Mouse (Mus musculus): Measurements from ENCODE around the gene Wdr66. TPM values are rescaled to one million over a fixed set of nuclear protein-coding genes. Genes with fewer than 3 reads are reported as not detected.
A peak's percentile ranks its signal among the peaks of the same experiment; 100 is the strongest.
"Not testable (repeated sequence)": the region's sequence is repeated elsewhere in the genome, so short reads cannot be mapped to it uniquely, and the experiment has no call there.

Wdr66 gene
- 1 to 10 TPM; 1.5 to 1.7 TPM for total RNA-seq (2021)

- intact Hi-C loops (cut with DNase I): loop anchor here (5.0 kb wide), 2 partner anchors 115 to 185 kb away; no protein-coding TSS in a partner anchor
- DNase-seq: peak; percentile 91 to 94
These were observed at the start of gene Wdr66 for GRCm38 (mm10) chr5:123251834-123252233. Gene Wdr66 (plus strand): TSS chr5:123252102.

- intact Hi-C loops (cut with DNase I): not testable (repeated sequence)
These were observed 49.1 kb upstream of the Wdr66 start for GRCm38 (mm10) chr5:123202771-123203170.

GRCm38 (mm10) chr5:123203591-123203990 lies 48.3 kb upstream of the Wdr66 start:
- intact Hi-C loops (cut with DNase I): not testable (repeated sequence)

More at GRCm38 (mm10) chr5:123202771-123203170, 49.1 kb upstream of the Wdr66 start:
- not testable (repeated sequence) for DNase-seq

GRCm38 (mm10) chr5:123222346-123223050 lies 29.4 kb upstream of the Wdr66 start:
- DNase-seq; intact Hi-C loops (cut with DNase I): not testable (repeated sequence)

More at GRCm38 (mm10) chr5:123203591-123203990, 48.3 kb upstream of the Wdr66 start:
- not testable (repeated sequence) for DNase-seq

- intact Hi-C loops (cut with DNase I): no loop called here
- no peak for DNase-seq
These were observed 28.9 kb upstream of the Wdr66 start for GRCm38 (mm10) chr5:123223051-123223410.

GRCm38 (mm10) chr5:123223861-123224260 lies 28.0 kb upstream of the Wdr66 start:
- intact Hi-C loops (cut with DNase I): not testable (repeated sequence)

GRCm38 (mm10) chr5:123226851-123227250 lies 25.1 kb upstream of the Wdr66 start:
- no peak for DNase-seq
- intact Hi-C loops (cut with DNase I): no loop called here

More at GRCm38 (mm10) chr5:123223861-123224260, 28.0 kb upstream of the Wdr66 start:
- DNase-seq: not testable (repeated sequence)

GRCm38 (mm10) chr5:123227762-123228523 lies 24.0 kb upstream of the Wdr66 start:
- peak; percentile 94 to 97 for DNase-seq
- intact Hi-C loops (cut with DNase I): no loop called here

GRCm38 (mm10) chr5:123228524-123228922 lies 23.4 kb upstream of the Wdr66 start:
- DNase-seq: no peak
- intact Hi-C loops (cut with DNase I): no loop called here

GRCm38 (mm10) chr5:123229296-123229695 lies 22.6 kb upstream of the Wdr66 start:
- intact Hi-C loops (cut with DNase I): no loop called here
- DNase-seq: no peak

GRCm38 (mm10) chr5:123232180-123232579 lies 19.7 kb upstream of the Wdr66 start:
- no peak for DNase-seq
- intact Hi-C loops (cut with DNase I): no loop called here

GRCm38 (mm10) chr5:123235731-123236130 lies 16.2 kb upstream of the Wdr66 start:
- peak; percentile 49 to 58 for DNase-seq
- intact Hi-C loops (cut with DNase I): no loop called here

- intact Hi-C loops (cut with DNase I): no loop called here
- DNase-seq: no peak
These were observed 15.5 kb upstream of the Wdr66 start for GRCm38 (mm10) chr5:123236426-123236825.

GRCm38 (mm10) chr5:123239501-123239900 lies 12.4 kb upstream of the Wdr66 start:
- intact Hi-C loops (cut with DNase I): no loop called here

GRCm38 (mm10) chr5:123245518-123245917 lies 6.4 kb upstream of the Wdr66 start:
- DNase-seq: peak; percentile 32 to 67
- intact Hi-C loops (cut with DNase I): no loop called here

More at GRCm38 (mm10) chr5:123239501-123239900, 12.4 kb upstream of the Wdr66 start:
- DNase-seq: peak; percentile 44 to 48

GRCm38 (mm10) chr5:123251390-123251789 lies 512 bp upstream of the Wdr66 start:
- DNase-seq: no peak
- intact Hi-C loops (cut with DNase I): loop anchor here (5.0 kb wide), 2 partner anchors 116 to 186 kb away; no protein-coding TSS in a partner anchor

GRCm38 (mm10) chr5:123256841-123257755 lies 5.2 kb downstream of the Wdr66 start:
- peak in 1 of 2 experiments; percentile 37 for DNase-seq
- intact Hi-C loops (cut with DNase I): no loop called here

- peak in 1 of 2 experiments; percentile 40 for DNase-seq
These were observed 7.1 kb downstream of the Wdr66 start for GRCm38 (mm10) chr5:123258990-123259389.

GRCm38 (mm10) chr5:123260698-123261097 lies 8.8 kb downstream of the Wdr66 start:
- intact Hi-C loops (cut with DNase I): no loop called here
- DNase-seq: no peak

More at GRCm38 (mm10) chr5:123258990-123259389, 7.1 kb downstream of the Wdr66 start:
- intact Hi-C loops (cut with DNase I): no loop called here

GRCm38 (mm10) chr5:123266909-123267308 lies 15.0 kb downstream of the Wdr66 start:
- intact Hi-C loops (cut with DNase I): no loop called here
- no peak for DNase-seq

Measured in heart, postnatal 10 days (tissue).